Mouse (Mus musculus) kidney, adult 11 months (tissue): ENCODE results near the gene Met.

Experiments
- DNase-seq: peaks from one replicate; pipeline ENCODE4 v3.0.0; 2022

The Met gene

GRCm38 (mm10) chr6:17554757-17555156 is 91.2 kb downstream of the Met start:
- DNase-seq = peak; percentile 59

- no peak for DNase-seq
Measured at GRCm38 (mm10) chr6:17555719-17556118, 92.1 kb downstream of the Met start.

DNA sequence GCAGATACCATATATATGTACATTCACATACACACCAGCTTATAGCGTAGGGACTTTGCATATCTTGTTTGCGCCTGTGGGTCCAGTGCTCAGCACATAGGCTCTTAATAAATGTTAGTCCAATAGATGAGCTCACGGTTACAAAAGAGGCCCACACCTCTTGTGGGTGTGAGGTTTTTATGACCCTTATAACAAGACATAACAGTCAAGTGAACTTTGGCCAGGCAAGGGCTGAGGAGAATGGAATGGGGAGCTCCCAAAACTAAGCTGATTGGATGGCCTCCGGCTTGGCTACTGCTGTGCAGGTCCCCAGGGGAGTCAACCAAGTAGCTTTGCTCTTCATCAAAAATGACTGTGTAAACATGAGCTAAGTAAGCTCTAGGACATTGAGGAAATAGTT is 96.1 kb downstream of the Met start:
- peak; percentile 47 for DNase-seq

- DNase-seq = no peak
Measured at GRCm38 (mm10) chr6:17561347-17561746, 97.7 kb downstream of the Met start.

- no peak for DNase-seq
Measured at GRCm38 (mm10) chr6:17561886-17562285, 98.3 kb downstream of the Met start.

GRCm38 (mm10) chr6:17562472-17563088 is 99.0 kb downstream of the Met start:
- DNase-seq = no peak

GRCm38 (mm10) chr6:17568702-17569352 is 105.2 kb downstream of the Met start:
- peak; percentile 76 for DNase-seq

DNA sequence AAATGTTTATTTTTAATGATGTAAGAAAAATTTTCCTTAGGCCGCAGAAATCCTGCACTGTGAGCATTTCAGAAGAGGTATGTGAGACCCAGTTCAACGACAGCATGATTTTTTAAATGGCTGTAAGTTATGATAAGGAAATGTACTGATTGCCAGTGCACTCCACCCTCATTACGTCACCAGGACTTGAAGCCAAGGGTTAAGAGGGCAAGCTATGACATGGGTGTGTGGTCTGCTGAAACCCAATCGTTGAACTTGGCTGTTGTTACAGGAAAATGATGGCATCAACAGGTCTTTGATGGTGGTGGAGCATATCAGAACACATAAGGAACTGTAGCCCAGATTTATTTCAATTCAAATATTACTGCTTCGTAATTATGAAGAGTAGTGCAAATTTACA is 109.6 kb downstream of the Met start:
- no peak for DNase-seq

GRCm38 (mm10) chr6:17573732-17574131 is 110.1 kb downstream of the Met start:
- no peak for DNase-seq

- DNase-seq = no peak
Measured at GRCm38 (mm10) chr6:17578092-17578760, 114.6 kb downstream of the Met start.

DNA sequence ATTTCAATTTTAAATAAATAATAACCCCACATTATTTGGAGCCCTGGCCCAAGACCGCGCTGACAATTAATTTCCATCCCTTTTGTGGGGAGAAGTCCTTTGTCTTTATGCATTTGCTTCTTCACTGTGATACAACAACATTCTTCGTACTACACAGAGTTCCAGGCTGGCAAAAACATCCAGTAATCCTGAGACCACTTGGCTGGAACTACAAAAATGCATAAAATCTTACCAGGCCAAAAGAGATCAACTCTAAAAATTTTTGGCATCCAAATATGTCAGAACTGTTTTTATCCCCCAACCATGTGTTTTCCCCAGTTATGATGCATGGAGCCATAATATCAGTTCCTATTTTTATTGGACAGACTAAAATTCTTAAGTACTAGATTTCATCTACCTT is 116.7 kb downstream of the Met start:
- DNase-seq = no peak

- peak; percentile 48 for DNase-seq
Measured at GRCm38 (mm10) chr6:17583982-17584381, 120.4 kb downstream of the Met start.

GRCm38 (mm10) chr6:17589049-17589952 is 125.7 kb downstream of the Met start:
- DNase-seq = peak; percentile 53

DNA sequence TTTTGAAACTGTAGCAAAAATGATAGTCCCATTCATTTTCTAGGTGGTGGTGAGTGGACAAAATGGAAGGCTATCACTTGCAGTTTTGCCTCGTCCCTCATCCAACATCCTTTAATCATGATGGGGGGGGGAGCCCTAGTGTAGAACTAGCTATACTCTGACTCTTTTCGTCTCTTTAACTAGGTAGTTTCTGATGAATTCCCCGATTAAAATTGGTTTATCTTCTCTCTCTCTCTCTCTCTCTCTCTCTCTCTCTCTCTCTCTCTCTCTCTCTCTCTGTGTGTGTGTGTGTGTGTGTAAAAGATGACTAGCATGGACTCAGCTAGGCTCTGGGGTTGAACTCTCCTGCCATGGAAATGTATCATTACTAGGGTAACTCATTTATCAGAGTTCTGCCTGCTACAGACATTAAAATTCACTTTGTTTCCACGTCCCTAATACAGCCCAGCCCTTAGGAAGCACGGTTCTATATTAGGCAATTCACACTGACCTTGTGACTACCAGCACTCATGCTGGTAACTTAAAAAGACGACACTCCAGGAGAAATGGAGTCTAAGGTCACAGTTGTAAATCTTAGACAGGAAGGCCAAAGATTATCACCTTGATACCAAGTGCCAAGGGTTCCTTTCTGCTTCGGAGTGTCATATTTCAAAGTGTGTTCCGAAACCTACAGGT is 126.5 kb downstream of the Met start:
- no peak for DNase-seq

DNA sequence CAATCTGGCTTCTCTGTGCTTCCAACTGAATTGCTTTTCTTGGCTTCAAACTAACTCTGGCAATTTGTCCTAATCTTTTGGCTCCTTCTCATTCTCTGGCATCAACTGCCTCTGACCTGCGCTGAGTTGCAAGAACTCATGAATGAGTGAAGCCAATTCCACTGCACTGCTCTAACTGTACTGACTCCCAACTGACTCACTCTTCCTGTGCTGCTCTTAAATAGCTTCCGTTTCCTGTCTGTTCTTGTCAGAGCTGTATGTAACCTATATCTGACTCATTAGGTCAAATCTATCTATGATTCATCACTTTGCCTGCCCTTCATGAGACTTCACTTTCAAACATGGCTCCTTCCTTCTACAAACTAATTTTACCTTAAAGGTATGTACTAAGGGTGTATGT is 130.4 kb downstream of the Met start:
- no peak for DNase-seq

- peak; percentile 14 for DNase-seq
Measured at GRCm38 (mm10) chr6:17595712-17596462, 132.3 kb downstream of the Met start.

DNA sequence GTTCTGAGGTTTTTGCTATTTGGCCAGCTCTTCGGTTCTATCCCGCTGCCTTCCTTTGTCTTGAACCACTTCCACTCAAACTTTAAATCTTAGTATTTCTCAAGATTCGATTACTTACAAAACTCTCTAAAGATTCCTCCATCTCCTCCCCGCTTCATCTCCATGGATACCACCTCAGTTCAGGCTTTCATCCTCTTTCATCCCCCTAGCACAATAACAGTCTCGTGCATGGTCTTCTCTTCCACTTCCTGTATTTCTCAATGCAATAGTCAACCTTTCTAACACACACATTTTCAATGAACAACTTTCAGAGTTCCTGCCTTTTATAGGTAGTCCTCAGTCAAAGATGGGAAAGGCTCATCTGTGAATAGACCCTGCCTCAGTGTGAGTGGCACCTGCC is 135.8 kb downstream of the Met start:
- no peak for DNase-seq

DNA sequence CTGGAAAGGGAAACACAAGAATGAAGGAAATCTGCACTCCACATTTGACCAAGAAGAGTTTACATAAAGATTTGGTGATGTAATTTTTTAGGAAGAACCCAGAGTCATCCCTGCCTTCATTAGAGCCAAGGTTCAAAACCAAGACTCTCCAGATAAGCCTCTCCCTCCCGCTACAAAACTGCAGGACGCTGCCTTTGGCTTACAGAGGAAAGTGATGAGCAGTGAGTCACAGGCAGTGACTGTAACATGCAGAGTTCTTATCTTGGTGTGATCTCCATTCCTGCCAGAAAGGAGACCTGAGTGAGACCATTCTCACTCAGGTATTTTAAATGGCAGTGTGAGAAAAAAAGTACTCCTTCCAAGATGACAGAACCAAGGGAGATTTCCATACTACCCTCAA is 137.9 kb downstream of the Met start:
- no peak for DNase-seq

DNA sequence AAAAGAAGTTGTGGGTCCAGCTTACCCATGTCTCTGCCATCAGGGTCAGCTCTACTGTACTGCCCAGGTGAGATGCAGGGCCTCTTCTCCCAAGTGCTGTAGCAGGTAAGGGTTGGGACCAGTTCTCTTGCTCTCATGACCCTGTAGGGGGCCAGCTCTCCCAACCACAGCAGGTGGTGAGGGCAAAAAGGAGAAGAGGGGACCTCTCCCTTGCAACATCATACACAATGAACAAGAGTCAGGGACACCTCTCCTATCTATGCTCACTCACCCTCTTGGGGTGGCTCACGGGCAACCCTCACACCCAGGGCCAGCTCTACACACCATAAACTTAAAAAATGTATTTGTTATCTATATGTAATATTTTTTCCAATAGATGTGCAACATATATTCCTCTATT is 143.3 kb downstream of the Met start:
- no peak for DNase-seq

GRCm38 (mm10) chr6:17611352-17612010 is 147.9 kb downstream of the Met start:
- DNase-seq = no peak

- no peak for DNase-seq
Measured at GRCm38 (mm10) chr6:17612652-17613051, 149.1 kb downstream of the Met start.
